Mouse (Mus musculus): Measurements from ENCODE around the gene Mbnl2. TPM values are rescaled to one million over a fixed set of nuclear protein-coding genes. Genes with fewer than 3 reads are reported as not detected.

Gene Mbnl2
- total and polyA plus RNA-seq, 3 experiments, result 5.6 to 8.6 TPM; not detected in 1

DNA sequence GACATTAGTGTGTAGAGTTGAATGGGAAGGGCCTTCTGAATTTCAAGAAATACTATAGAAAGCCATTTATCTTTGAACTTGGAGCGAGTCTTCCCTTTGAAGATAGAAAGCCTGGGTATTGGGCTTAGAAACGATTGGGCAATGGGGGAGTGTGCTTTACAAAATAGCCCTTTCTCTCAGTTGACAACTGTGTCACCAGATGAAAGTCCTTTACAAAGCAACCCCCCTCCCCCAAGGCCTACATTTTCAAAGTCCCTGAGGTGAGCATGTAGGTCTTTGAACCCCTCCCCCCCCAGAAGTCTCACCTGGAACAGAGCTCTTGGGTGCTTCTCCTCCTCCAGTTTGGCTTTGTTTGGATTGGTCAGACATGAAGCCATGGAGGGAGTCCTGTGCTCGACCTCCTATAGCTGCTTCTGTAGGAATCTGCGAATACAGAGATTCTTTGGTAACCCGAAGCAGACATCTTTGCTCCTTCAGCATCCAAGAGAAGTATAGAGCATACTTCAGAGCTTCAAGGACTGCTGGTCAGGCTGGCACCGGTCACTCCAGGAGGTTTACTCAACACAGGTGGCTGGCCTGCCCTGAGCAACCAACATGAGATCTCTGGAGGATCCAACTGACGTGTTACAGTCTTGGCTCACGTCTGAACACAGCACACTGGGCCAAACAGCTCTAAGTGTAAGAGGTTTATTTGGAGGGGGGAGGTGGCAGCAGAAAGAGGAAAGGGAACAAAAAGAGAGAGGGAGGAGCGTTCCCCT, 43.7 kb downstream of the Mbnl2 start:
- no peaks in the 10 kb centered on the region; a peak in 1 of 4 replicates for H3K36me3 ChIP-seq (ENCODE audit: control insufficient read depth in 1 of 2, insufficient read depth in 2 of 2, low read length in 2 of 2)
- no peak overlapping the region for H3K4me3 ChIP-seq (ENCODE audit: control insufficient read depth in 1 of 2, insufficient read depth in 1 of 2, low read depth in 2 of 2, low read length in 2 of 2)
- no peak for TF ChIP-seq MYC (IDR thresholded peaks at IDR 0.05; ENCODE audit: low read depth, low read length)
- TF ChIP-seq ETS1 (IDR thresholded peaks at IDR 0.05; ENCODE audit: low read depth, low read length), result no peak
- no peak for TF ChIP-seq RCOR1 (IDR thresholded peaks at IDR 0.05; ENCODE audit: low read depth, low read length)
- H3K9me3 ChIP-seq (replicated peaks; ENCODE audit: insufficient read depth, low read length), result no peaks in the 10 kb centered on the region
- H3K27me3 ChIP-seq (ENCODE audit: control insufficient read depth in 1 of 2, insufficient read depth in 2 of 2, low read length in 2 of 2), result no peaks in the 10 kb centered on the region
- H3K9ac ChIP-seq (ENCODE audit: control insufficient read depth, low read depth, low read length, poor library complexity, severe bottlenecking), result no peak overlapping the region
- H3K79me2 ChIP-seq (ENCODE audit: control insufficient read depth, insufficient read depth, low read length, poor library complexity), result no peaks in the 10 kb centered on the region
- no peaks in the 10 kb centered on the region for H3K4me1 ChIP-seq (ENCODE audit: control insufficient read depth in 1 of 2, insufficient read depth in 2 of 2, low read length in 2 of 2)
- no peak for DNase-seq (ENCODE audit: low read depth, low spot score)
- no peak overlapping the region for H3K27ac ChIP-seq (ENCODE audit: control insufficient read depth, low read depth, low read length)

GRCm38 (mm10) chr14:120322041-120322440, 46.6 kb downstream of the Mbnl2 start:
- H3K4me1 ChIP-seq (ENCODE audit: control insufficient read depth in 1 of 2, insufficient read depth in 2 of 2, low read length in 2 of 2), result no peaks in the 10 kb centered on the region; a peak in 1 of 4 replicates
- no peak for TF ChIP-seq ZNF384 (IDR thresholded peaks at IDR 0.05; ENCODE audit: low read depth, low read length)
- TF ChIP-seq NRF1 (IDR thresholded peaks at IDR 0.05; ENCODE audit: insufficient read depth, low read depth, low read length, poor library complexity, severe bottlenecking), result no peak
- TF ChIP-seq MYC (IDR thresholded peaks at IDR 0.05; ENCODE audit: low read depth, low read length), result no peak
- no peak for TF ChIP-seq TAL1 (IDR thresholded peaks at IDR 0.05; ENCODE audit: low read length)
- no peak for TF ChIP-seq MAX (IDR thresholded peaks at IDR 0.05; ENCODE audit: low read length)
- no peak for TF ChIP-seq RCOR1 (IDR thresholded peaks at IDR 0.05; ENCODE audit: low read depth, low read length)
- TF ChIP-seq POLR2A (IDR thresholded peaks at IDR 0.05; ENCODE audit: control insufficient read depth in 1 of 2, insufficient read depth in 1 of 2, low read depth in 1 of 2, low read length in 2 of 2, poor library complexity in 1 of 2), result no peak
- no peak for TF ChIP-seq SIN3A (IDR thresholded peaks at IDR 0.05; ENCODE audit: low read length)
- TF ChIP-seq ZC3H11A (IDR thresholded peaks at IDR 0.05; ENCODE audit: low read depth, low read length), result no peak
- no peak for TF ChIP-seq POLR2AphosphoS2 (IDR thresholded peaks at IDR 0.05; ENCODE audit: low read length)
- no peak for TF ChIP-seq MYB (IDR thresholded peaks at IDR 0.05; ENCODE audit: low read depth, low read length)
- TF ChIP-seq ELF1 (IDR thresholded peaks at IDR 0.05; ENCODE audit: low read depth, low read length), result no peak
- TF ChIP-seq ZMIZ1 (IDR thresholded peaks at IDR 0.05; ENCODE audit: low read depth, low read length), result no peak
- no peak for DNase-seq (ENCODE audit: low read depth, low spot score)
- peaks cover 0 to 2% of the 10 kb centered on the region in 2 experiments; a peak in 2 of 4 replicates for H3K36me3 ChIP-seq (ENCODE audit: control insufficient read depth in 1 of 2, insufficient read depth in 2 of 2, low read length in 2 of 2)
- H3K4me3 ChIP-seq (ENCODE audit: control insufficient read depth in 1 of 2, insufficient read depth in 1 of 2, low read depth in 2 of 2, low read length in 2 of 2), result no peak overlapping the region
- H3K27ac ChIP-seq (ENCODE audit: control insufficient read depth, low read depth, low read length), result no peak overlapping the region
- H3K9ac ChIP-seq (ENCODE audit: control insufficient read depth, low read depth, low read length, poor library complexity, severe bottlenecking), result no peak overlapping the region
- H3K27me3 ChIP-seq (ENCODE audit: control insufficient read depth in 1 of 2, insufficient read depth in 2 of 2, low read length in 2 of 2), result no peaks in the 10 kb centered on the region
- no peaks in the 10 kb centered on the region for H3K9me3 ChIP-seq (replicated peaks; ENCODE audit: insufficient read depth, low read length)
- H3K79me2 ChIP-seq (ENCODE audit: control insufficient read depth, insufficient read depth, low read length, poor library complexity), result no peaks in the 10 kb centered on the region

All from MEL (cell line).